Mouse (Mus musculus) cerebellum, postnatal 36 days (tissue): ENCODE measurements around the gene Helz2.
"Not testable (repeated sequence)": the region's sequence is repeated elsewhere in the genome, so short reads cannot be mapped to it uniquely, and the experiment has no call there.

Experiments used
- DNase-seq, 2 experiments: peaks; one replicate each; pipeline ENCODE4 v3.0.0; 2021 to 2022; ENCODE audit warnings: mixed read lengths in 2 of 2

Gene Helz2

GRCm38 (mm10) chr2:181191385-181191784, 50.4 kb downstream of the Helz2 start:
- not testable (repeated sequence) for DNase-seq

GRCm38 (mm10) chr2:181189321-181189720, 52.5 kb downstream of the Helz2 start:
- no peak for DNase-seq

DNA sequence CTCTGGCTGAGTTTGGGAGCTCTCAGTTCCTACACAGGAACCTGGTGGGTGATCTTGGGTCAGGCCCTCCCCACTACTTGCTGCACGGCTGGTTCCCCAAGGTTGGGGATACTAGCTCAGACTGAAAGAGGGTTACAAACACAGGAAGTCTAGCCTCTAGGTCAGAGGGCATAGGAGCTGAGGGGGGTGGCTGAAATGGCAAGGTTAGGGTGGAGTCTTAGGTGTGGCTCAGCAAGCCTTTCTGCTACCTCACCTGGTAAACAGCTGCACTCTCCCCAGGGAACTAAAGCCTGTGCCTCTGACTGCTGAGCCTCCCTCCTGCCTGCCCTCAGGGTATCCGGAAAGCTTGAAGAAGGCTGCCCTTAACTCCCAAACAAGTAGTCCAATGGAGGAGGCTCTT, 53.1 kb downstream of the Helz2 start:
- no peak for DNase-seq

GRCm38 (mm10) chr2:181187121-181188000, 54.5 kb downstream of the Helz2 start, which contains the start of gene Ppdpf:
Gene Ppdpf, plus strand, starts transcription at chr2:181187247.
- peak; percentile 80 to 84 for DNase-seq

DNA sequence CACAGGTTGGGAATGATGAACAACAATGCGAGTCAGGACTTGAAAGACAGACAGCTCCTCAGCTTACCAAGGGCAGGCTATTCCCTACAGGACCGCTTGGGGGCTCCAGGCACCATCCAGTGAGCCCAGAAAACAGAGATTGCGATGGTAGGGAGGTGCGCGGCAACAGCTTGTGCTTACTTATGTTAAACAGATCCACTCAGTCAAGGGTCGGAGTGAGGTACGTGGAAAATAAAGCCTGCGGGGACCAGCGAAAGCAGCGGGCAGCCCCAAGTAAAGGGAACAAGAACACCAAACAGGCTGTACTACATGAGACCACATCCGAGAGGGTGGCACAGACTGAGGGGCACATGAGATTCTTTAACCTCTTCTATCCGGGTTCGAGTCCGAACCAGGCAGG, 55.2 kb downstream of the Helz2 start:
- peak; percentile 91 to 93 for DNase-seq

DNA sequence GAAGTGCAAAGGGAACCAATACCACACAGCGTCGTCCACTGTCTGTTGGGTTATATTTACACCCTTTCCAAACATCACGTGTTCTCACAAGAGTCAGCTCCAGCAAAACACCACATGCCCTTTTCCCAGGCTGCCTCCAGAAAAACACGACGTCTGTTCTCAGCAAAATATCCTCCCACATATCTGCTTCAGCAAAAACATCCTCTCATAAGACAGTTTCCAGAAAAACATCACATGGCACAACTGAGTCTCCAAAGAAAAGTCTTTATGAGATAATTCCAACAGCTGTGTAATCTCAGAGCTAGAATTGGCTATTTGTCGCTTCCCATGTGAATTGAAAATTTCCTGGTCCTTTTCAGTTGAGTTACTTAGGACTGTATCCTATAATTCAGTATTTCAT, 60.9 kb downstream of the Helz2 start:
- DNase-seq: no peak

GRCm38 (mm10) chr2:181178471-181178870, 63.4 kb downstream of the Helz2 start:
- DNase-seq: no peak

DNA sequence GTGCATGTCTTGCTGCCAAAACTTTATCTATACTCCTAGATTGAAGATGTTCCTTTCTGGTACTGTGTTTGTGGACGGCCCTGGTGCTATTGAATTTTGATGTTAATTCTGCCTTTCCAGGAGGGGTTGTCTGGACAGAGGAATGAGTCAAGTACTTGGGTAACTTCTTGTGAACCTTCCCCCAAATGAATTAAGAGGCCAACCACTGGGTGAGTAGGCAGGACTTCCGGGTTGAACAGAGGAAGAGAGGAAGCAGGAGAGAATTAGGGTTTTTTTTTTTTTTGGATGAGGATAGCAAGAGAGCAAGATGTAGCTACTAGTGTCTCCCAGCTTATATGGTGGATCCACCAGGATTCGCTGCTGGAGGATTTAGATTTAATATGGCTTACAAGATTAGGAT, 63.8 kb downstream of the Helz2 start:
- DNase-seq: no peak
